Mouse (Mus musculus) left cerebral cortex, adult 2 months (tissue): ENCODE measurements at regions not wholly inside any gene's neighbourhood (a gene's known extent, or its start where the extent isn't known, plus 50 kb on each side); places are given as distances from the start of the nearest gene placed in this dataset.
A peak's percentile ranks its signal among the peaks of the same experiment; 100 is the strongest.

ENCODE experiments used
- DNase-seq, 2 experiments: peaks; one replicate each; pipeline ENCODE4 v3.0.0; 2021 to 2022; ENCODE audit warnings: low spot score in 2 of 2, mixed read lengths in 1 of 2; ENCODE audit errors: extremely low spot score in 1 of 2
- H3K27ac ChIP-seq: fragments of 200-600 bp; 2 replicates; pipeline ENCODE4 v1.8.1; 2022
- H3K4me3 ChIP-seq: fragments of 200-600 bp; 2 replicates; pipeline ENCODE4 v1.8.1; 2022
- CTCF ChIP-seq: fragments of 200-600 bp; IDR thresholded peaks from 2 replicates; pipeline ENCODE4 v1.8.1; 2022; ENCODE audit warnings: antibody characterized with exemption, mild to moderate bottlenecking, moderate library complexity
- intact Hi-C: fragments of 180-260 bp; cut with DNase I; formaldehyde crosslinking; loops from one replicate; pipeline ENCODE4 v1.15.1; 2025

DNA sequence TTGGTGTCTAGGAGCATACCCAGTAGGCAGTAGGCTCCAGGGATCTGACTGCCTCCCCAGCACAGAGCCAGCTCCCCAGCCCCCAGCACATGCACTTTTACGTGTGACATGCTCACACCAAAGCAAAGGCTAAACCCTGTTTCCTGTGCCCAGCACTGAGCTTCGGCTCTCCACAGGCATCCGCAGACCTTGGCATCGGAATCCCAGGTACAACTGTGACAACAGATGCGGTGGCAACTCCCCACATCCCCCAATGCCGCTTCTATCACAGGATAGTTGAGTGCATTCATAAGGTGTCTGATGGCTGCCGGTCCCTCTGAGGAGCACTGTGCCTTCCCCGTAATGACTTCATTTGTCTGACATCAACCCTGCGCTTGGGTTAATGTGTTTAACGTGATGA is 440.9 kb downstream of the Ptpru start:
- no peak overlapping the region for H3K4me3 ChIP-seq
- H3K27ac ChIP-seq, result no peak overlapping the region
- intact Hi-C loops, result no loop called here
- TF ChIP-seq CTCF, result no peak
- no peak for DNase-seq

DNA sequence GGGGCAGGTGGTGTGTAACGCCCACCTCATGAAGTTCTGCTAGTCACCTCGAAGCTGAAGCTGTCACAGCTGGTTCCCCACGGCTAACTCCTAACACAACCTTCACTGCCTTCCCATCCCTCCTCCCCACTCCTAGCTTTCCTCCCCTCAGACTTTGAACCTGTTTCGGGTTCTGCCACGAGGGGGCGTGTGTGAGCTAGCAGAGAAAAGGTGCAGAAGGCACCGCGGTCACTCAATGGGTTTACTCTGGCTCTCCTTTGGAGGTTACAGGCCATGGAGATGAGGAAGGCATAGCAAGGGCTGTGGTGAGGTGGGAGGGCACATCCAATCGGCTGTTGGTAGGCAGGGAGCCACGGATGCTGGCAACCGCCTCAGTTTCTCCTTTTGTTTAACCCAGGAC is 437.3 kb downstream of the Ptpru start:
- peak; percentile 32 to 69 for DNase-seq
- Histone ChIP-seq H3K27ac (no peak overlapping the region), H3K4me3 (no peak overlapping the region)
- intact Hi-C loops, result loop anchor here (1.0 to 10.0 kb wide), 3 partner anchors 31 to 434 kb away; partner anchors contain the start of gene Ptpru
- peak; percentile 66 for TF ChIP-seq CTCF

DNA sequence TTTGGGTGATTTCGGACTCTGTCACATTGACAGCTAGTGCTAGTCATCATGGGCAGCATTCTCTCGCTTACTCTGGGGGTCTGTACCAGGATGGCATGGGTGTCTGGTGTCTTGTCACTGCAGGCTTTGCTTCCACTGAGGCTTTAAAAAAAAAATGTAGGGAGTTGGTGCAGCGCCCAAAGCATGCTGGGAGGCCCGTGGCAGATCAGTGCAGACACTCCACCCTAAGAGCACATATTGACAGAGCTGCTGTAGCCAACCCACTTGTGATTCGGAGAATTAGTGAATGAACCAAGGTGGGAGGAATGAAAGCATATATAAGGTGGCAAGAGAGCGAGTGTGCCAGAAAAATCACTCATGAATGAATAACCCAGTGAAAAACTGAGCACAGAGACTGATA is 436.8 kb downstream of the Ptpru start:
- no peak for TF ChIP-seq CTCF
- Histone ChIP-seq H3K4me3 (no peak overlapping the region), H3K27ac (no peak overlapping the region)
- DNase-seq, result no peak
- intact Hi-C loops, result loop anchor here (2.0 to 10.0 kb wide), 2 partner anchors 86 to 434 kb away; partner anchors contain the start of gene Ptpru

DNA sequence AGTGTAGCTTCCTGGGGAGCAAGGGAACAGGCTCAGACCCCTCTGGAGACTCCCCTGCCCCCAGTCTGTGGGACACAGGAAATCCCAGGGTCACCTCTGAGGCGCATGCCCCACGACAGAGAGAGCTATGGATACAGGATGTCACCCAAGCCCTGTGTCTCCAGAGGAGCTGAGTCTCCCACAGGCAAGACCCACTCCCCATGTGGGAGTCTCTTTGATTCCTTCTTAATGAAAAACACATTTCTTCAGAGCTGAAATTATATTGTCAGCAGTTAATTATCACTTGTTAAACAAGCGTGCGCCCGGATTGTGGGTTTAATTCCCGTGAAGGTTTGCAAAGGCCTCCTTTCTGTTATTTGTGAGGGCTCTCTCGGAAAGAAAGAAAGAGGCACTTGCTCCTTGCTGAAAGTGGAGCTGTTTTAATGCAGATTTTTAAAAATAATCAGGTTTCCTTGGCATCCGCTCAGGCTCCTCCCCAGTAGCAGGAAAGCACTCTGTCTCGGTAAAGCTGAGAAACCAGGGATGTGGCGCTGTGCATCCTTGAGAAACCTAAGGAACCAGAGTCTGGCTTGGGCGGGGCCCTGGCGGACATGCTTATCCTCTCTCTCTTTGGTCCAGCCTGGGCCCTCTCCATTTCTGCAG is 432.6 kb downstream of the Ptpru start:
- peak in 1 of 2 experiments; percentile 25 for DNase-seq

DNA sequence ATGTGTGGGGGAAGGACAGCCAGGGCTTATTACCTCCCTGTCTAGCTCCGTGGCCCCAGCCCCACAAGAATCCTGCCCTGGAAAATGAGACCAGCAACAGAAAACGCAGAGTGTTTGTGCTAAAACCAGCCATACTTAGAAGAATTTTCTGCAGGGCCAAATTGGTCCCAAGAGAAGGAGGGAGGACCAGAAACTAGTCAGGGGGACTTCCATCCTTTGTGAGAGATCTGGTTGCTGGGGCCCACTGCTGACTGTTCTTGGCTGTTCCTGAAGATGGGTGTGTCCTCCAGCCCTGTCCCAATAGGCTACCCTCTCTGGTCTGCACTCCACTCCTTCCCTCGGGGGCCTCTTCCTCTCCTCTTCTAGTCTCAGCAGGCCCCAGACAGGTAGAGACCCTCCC is 430.6 kb downstream of the Ptpru start:
- Histone ChIP-seq H3K4me3 (no peak overlapping the region), H3K27ac (no peak overlapping the region)
- DNase-seq, result no peak
- no peak for TF ChIP-seq CTCF
- intact Hi-C loops, result loop anchor here (10.0 kb wide), 1 partner anchor 427 kb away; the partner anchor contains the start of gene Ptpru

More for the DNA sequence above, 432.6 kb downstream of the Ptpru start:
- Histone ChIP-seq H3K27ac (peak overlapping the region; percentile 51), H3K4me3 (no peak overlapping the region)
- intact Hi-C loops, result loop anchor here (10.0 kb wide), 1 partner anchor 429 kb away; the partner anchor contains the start of gene Ptpru
- no peak for TF ChIP-seq CTCF

DNA sequence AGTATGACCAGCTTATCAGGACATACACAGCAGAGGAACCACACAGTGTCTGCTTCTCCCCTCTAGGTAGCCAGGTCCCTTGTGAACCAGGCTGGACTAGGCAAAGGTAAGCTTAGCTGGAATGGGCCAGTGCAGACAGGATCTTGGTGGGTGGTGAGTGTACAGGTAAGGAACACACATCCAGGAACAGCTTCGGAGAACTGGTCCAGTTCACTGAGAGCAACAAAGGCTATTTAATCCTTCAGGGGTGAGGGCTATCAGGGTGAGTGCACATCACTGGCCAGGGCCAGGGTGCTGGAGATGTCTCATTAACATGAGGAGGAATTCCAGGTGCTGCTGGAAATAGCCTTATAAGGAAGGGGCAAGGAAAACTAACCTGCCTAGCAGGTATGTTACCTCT is 429.4 kb downstream of the Ptpru start:
- intact Hi-C loops, result loop anchor here (10.0 kb wide), 1 partner anchor 426 kb away; the partner anchor contains the start of gene Ptpru
- Histone ChIP-seq H3K27ac (no peak overlapping the region), H3K4me3 (no peak overlapping the region)
- TF ChIP-seq CTCF, result no peak
- DNase-seq, result no peak

DNA sequence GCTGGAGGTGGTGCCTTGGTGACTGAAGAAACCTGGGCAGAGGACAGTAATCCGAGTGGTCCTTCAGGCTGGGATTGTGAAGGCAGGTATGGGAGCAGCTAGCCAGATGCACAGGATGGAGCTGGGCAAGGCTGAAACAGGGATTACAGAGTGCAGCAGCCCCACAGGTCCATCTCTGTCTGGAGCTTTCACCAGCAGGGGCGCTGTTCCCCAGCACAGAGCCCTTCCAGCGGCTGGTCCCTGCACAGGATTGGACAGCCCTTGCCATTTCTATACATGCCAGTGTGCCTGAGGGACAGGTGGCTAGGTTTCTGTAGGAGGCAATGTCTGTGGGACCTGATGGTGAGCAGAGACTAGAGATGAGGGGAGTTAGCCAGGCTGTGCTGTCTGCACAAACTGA is 428.3 kb downstream of the Ptpru start:
- Histone ChIP-seq H3K27ac (no peak overlapping the region), H3K4me3 (no peak overlapping the region)
- TF ChIP-seq CTCF, result peak; percentile 75
- intact Hi-C loops, result loop anchor here (10.0 kb wide), 1 partner anchor 425 kb away; the partner anchor contains the start of gene Ptpru
- peak; percentile 27 to 62 for DNase-seq

DNA sequence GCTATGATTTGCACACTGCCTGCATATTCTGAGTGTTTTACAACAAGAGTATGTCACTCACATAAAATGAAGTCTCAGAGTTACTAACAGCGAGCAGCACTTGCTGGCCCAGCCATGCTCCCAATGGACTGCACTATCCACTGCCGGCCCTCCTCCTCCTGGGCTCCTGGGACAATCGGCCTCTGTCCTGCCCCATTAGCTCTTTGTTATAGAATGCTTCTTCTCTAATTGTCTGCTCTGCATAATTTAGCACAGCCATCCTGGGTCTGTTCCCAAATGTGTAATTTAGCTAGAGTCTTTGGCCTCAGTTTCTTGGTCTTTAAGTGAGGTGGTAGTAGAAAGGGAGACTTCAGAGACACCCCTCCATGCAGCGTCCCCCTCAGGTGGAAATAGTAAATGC is 426.2 kb downstream of the Ptpru start:
- H3K27ac ChIP-seq, result no peak overlapping the region
- no peak overlapping the region for H3K4me3 ChIP-seq
- no peak for TF ChIP-seq CTCF
- intact Hi-C loops, result no loop called here
- no peak for DNase-seq

DNA sequence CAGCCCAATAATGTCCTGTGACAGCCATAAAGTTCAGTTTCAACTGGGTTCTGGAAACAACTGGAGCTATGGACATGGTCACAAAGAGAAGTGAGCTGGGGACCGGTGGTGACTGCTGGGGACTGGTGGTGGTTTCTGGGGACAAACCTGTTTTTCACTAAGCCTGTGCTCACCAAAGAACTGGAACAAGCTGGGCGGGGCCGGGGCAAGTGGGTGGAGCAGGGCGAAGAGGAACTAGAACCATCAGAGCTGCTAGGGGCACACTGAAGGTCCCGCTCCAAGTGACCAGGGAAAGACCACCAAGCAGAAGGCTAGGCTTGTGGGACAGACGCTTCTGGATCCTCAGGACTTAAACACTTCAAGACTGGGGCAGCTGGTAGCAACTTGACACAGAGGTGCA is 424.7 kb downstream of the Ptpru start:
- DNase-seq, result no peak
- no peak overlapping the region for H3K4me3 ChIP-seq
- intact Hi-C loops, result no loop called here
- H3K27ac ChIP-seq, result no peak overlapping the region
- TF ChIP-seq CTCF, result no peak

DNA sequence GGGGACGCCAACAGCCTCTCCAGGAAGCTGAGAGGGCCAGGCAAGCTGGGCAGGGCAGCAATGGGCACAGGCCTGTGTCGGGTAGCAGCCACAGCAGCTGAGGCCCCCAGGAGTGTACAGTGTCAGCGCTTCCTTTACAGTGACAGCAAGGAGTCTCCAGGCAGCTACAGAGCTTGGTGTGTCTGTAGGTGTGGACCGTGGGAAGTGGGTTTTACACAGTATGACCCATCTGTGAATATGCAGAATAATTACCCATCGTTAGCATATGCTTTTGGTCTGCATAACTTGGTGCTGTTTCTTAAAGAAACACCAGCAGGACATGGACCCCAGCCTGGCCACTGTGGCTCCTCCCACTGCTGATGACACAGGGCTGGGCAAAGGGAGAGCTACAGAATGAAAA is 422.6 kb downstream of the Ptpru start:
- Histone ChIP-seq H3K27ac (no peak overlapping the region), H3K4me3 (no peak overlapping the region)
- no peak for TF ChIP-seq CTCF
- DNase-seq, result no peak
- intact Hi-C loops, result no loop called here

DNA sequence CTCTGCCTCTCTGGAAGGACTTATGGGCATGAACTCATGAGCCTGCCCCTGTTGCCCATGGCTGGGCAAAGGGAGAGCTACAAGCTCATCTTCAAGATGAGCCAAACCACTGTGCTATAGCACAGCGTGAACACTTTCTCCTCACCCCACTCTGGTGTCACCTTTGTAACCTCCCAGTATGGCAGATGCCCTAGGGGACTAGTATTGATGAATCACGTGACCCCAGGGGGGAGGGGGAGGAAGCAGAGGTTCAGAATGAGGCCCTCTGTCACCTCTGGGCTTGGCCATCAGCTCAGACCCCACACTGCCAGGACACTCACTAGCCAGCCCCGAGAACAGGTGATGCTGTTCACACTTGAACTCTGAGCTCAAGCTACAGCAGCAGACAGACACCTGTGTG is 421.9 kb downstream of the Ptpru start:
- intact Hi-C loops, result no loop called here
- no peak for TF ChIP-seq CTCF
- H3K4me3 ChIP-seq, result no peak overlapping the region
- no peak for DNase-seq
- H3K27ac ChIP-seq, result no peak overlapping the region

DNA sequence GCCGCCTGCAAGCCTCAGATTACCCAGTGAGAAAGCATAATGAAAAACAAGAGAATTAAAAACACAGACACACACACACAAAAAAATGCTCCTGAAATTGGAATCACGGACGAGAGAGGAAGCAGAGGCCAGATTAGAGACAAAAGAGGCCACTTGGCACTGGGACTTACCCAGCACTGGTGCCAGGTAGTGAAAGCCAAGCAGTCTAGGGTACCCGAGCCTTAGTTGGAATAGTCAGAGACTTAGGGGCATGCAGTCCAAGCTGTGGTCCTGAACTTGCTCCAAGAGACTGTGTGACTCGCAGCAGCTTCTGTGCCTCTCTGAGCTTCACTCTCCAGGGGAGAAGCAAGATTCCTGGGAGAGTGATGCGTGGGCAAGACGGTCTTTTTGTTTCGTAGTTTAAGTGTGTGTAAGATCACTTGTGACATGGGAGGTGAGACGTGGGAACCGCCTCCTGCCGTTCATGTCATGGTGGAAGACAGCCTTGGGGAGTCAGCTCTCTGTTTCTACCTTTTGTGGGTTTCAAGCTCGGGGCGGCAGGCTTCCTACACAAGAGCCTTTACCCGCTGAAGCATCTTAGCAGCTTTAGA is 420.8 kb downstream of the Ptpru start:
- TF ChIP-seq CTCF, result no peak
- no peak overlapping the region for H3K27ac ChIP-seq
- intact Hi-C loops, result no loop called here
- H3K4me3 ChIP-seq, result no peak overlapping the region
- peak in 1 of 2 experiments; percentile 23 for DNase-seq

DNA sequence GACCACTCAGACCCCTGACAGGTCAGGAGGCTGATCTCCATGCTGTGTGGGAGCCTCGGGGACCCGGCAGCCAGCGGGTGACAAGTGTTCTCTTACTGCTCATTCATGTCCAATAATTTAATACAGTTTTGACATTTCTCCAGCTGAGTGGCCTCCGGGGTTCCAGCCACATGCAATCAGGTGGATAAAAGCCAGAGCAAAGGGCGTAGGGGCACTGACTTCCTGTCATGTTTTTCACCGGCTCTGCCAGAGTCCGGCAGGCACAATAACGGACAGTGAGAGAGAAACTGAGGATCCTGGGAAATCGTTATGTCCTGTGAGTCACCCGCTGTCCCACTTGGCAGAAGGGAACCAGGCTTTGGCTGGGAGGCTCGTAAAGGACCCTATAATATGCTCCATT is 412.8 kb downstream of the Ptpru start:
- intact Hi-C loops, result no loop called here
- TF ChIP-seq CTCF, result no peak

More for the DNA sequence above, 412.8 kb downstream of the Ptpru start:
- Histone ChIP-seq H3K27ac (no peak overlapping the region), H3K4me3 (no peak overlapping the region)
- DNase-seq, result no peak
